Mouse (Mus musculus): ENCODE measurements around the gene Blcap.

DNA sequence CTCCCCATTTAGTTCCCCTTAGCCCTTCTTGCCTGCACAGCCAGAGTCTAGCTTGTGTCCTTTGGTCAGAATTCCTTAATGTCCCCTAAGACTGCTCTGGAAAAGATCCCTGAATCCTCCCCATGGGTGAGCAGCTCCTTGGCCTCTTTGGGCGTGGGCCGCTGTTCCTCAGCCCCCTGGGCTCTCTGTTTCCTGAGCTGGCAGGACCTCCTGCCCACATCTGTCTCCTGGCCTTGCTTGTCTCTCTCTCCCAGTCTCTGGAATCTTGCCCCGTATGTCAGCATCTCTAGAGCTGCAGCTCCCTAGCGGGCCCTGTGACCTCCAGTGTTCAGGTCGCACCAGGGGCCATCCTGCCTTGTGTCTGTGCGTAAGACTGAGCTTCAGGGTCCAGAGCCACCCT is 51.6 kb downstream of the Blcap start:
- no peak for TF ChIP-seq CTCF (IDR thresholded peaks at IDR 0.05; ENCODE audit: insufficient read depth, low read length)
- no peak for TF ChIP-seq POLR2A (IDR thresholded peaks at IDR 0.05; ENCODE audit: borderline replicate concordance, extremely low read depth, low read depth, low read length)
